Mouse (Mus musculus): Measurements from ENCODE around the gene Ascc1. TPM values are rescaled to one million over a fixed set of nuclear protein-coding genes. Genes with fewer than 3 reads are reported as not detected.
A peak's percentile ranks its signal among the peaks of the same experiment; 100 is the strongest.

The Ascc1 gene
- polyA plus RNA-seq, 1 experiment from 2014 or later: 45.6 TPM

DNA sequence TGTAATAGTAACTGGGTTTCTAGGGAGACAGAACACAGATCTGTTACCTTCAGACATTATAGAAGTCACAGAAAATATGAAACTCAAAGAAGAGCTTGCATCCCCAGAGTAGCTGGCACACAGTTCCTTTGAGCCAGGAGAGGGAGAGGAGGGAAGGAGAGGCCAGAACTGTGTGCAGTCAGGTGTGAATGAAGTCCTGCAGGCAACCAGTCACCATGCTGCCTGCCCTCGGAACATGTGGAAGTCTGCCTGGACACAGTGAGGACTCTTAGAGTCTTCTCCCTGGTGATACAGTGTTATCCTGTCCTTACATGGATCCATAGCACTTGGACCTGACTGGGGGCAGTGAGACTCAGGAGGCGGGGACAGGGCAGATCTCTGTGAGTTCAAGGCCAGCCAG, 89.7 kb downstream of the Ascc1 start:
- H3K4me1 ChIP-seq (replicated peaks; ENCODE audit: control insufficient read depth, insufficient read depth, low read length): 0 out of 2 replicates have a peak, but pooled peaks cover 3% of the 10 kb centered on the region
- H3K4me2 ChIP-seq (replicated peaks): no peak overlapping the region
- H3K27ac ChIP-seq: no peak overlapping the region
- H3K4me3 ChIP-seq (replicated peaks; ENCODE audit: low read length): no peak overlapping the region
- DNase-seq (ENCODE audit: low spot score): no peak
- H3K9ac ChIP-seq: no peak overlapping the region
- no peaks in the 10 kb centered on the region for H3K36me3 ChIP-seq (replicated peaks; ENCODE audit: control insufficient read depth, insufficient read depth)
- 80% methylated on average over 2 of the region's 2 CpGs for WGBS
- no peaks in the 10 kb centered on the region for H3K27me3 ChIP-seq (ENCODE audit: control insufficient read depth, insufficient read depth, low read length)
- H3K9me3 ChIP-seq (ENCODE audit: control insufficient read depth, low read length): no peaks in the 10 kb centered on the region
- ATAC-seq (ENCODE audit: low FRiP score): no peak

DNA sequence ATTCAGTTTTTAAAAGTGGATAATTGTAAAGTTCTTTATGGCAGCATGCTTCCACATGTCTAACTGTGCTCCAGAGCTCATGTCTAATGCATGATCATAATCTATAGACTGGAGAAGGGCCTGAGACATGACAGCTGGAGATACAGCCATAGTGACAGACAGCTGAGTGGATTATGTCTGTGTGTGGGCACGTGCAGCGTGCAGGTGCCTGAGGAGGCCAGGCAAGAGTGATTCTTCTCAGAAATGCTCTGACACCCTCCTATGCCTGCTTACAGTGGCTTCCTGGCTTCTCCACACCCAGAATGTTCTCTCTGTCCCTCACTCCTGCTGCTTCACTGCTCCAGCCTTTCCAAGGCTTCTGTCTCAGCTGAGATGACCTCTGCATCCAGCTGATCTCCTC, 91.1 kb downstream of the Ascc1 start:
- no peak for DNase-seq (ENCODE audit: low spot score)
- Histone ChIP-seq H3K36me3 (replicated peaks; ENCODE audit: control insufficient read depth, insufficient read depth) (no peaks in the 10 kb centered on the region), H3K27ac (no peak overlapping the region), H3K4me3 (replicated peaks; ENCODE audit: low read length) (no peak overlapping the region), H3K4me1 (replicated peaks; ENCODE audit: control insufficient read depth, insufficient read depth, low read length) (0 out of 2 replicates have a peak, but pooled peaks cover 3% of the 10 kb centered on the region), H3K27me3 (ENCODE audit: control insufficient read depth, insufficient read depth, low read length) (no peaks in the 10 kb centered on the region), H3K4me2 (replicated peaks) (no peak overlapping the region), H3K9ac (no peak overlapping the region), H3K9me3 (ENCODE audit: control insufficient read depth, low read length) (no peaks in the 10 kb centered on the region)
- 89% methylated on average over 2 of the region's 2 CpGs for WGBS
- no peak for ATAC-seq (ENCODE audit: low FRiP score)

DNA sequence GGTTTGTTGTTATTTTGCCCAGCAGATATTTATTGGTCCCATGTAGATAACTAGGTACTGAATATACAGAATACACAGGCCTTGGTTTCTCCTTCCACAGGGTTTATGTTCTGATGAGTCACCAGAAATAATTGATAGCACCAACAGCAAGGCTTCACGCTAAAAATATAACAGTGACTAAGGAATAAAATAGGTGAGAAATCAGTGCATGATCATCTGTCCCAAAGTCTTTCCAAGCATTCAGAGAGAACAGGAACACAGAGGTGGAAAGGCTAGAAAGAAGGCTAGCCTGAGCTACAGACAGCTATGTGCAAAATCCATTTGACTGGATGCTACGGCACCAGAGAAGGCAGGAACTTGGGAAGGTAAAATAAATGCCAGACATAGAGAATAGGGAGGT, 93.0 kb downstream of the Ascc1 start:
- Histone ChIP-seq H3K4me2 (replicated peaks) (no peak overlapping the region), H3K4me3 (replicated peaks; ENCODE audit: low read length) (no peak overlapping the region), H3K4me1 (replicated peaks; ENCODE audit: control insufficient read depth, insufficient read depth, low read length) (0 out of 2 replicates have a peak, but pooled peaks cover 3% of the 10 kb centered on the region), H3K36me3 (replicated peaks; ENCODE audit: control insufficient read depth, insufficient read depth) (no peaks in the 10 kb centered on the region), H3K9me3 (ENCODE audit: control insufficient read depth, low read length) (no peaks in the 10 kb centered on the region), H3K27ac (no peak overlapping the region), H3K9ac (no peak overlapping the region), H3K27me3 (ENCODE audit: control insufficient read depth, insufficient read depth, low read length) (no peaks in the 10 kb centered on the region)
- ATAC-seq (ENCODE audit: low FRiP score) (no peak), DNase-seq (ENCODE audit: low spot score) (no peak)
- 98% methylated on average over 2 of the region's 2 CpGs for WGBS

DNA sequence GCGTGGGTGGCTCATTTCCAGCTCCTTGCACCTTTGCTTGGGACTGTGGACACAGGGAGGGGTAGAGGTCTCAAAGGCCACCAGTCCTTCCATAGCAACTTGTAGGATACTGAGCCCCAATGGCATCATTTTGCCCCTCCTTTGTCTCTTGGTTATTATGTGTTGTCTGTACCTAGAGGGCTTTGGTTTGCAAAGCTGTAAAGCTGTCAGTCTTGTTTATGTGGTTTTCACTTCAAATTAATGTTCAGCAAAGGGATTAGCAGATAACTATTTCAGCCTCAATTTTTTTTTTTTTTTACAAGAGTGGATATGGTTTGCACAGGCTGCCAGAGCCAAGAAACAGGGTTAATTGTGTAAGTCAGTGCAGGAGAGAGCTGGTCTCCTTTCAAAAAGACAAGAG, 93.7 kb downstream of the Ascc1 start:
- Histone ChIP-seq H3K9me3 (ENCODE audit: control insufficient read depth, low read length) (no peaks in the 10 kb centered on the region), H3K27me3 (ENCODE audit: control insufficient read depth, insufficient read depth, low read length) (no peaks in the 10 kb centered on the region), H3K4me2 (replicated peaks) (no peak overlapping the region), H3K36me3 (replicated peaks; ENCODE audit: control insufficient read depth, insufficient read depth) (no peaks in the 10 kb centered on the region), H3K4me1 (replicated peaks; ENCODE audit: control insufficient read depth, insufficient read depth, low read length) (no peaks in the 10 kb centered on the region), H3K9ac (no peak overlapping the region), H3K4me3 (replicated peaks; ENCODE audit: low read length) (no peak overlapping the region), H3K27ac (no peak overlapping the region)
- 65% methylated on average over 1 of the region's 1 CpGs for WGBS
- DNase-seq (ENCODE audit: low spot score) (no peak), ATAC-seq (ENCODE audit: low FRiP score) (no peak)

DNA sequence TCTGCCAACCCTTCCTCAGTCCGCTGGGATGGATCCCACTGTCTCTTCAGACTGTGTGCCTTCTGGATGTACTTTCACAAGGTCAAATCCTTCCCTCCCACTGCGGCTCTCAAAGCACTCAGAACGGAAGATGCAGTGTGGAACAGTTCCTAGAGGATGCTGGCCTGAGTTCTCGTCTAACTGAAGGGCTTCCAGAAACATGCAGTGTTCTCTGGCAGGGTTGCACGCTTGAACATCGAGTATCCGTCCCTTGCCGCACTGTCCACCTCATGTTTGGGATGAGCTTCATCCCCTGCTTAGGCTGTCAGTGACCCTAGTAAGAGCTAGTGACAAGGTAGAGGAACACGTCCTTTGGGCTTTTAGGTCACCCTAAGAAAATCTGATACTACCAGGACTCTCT, 94.5 kb downstream of the Ascc1 start:
- no peak for ATAC-seq (ENCODE audit: low FRiP score)

DNA sequence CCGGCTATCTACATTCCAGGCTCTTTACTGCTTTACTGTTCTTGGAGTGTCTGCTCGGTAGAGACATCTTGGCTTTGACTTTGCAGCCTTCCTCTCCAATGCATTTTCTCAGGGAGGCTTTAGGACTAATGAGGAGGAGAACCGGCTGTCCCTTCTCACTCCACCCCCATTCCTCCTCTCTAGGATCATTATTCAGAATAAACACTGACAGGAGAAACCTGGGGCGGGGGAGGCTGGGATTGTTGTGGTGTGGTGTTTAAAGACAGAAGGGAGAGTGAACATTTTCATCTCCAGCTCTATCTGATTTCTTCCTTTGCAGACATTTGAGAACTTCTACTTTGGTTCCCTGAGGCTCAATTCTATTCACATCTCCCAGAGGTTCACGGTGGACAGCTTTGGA, 95.2 kb downstream of the Ascc1 start:
- no peak overlapping the region for H3K4me2 ChIP-seq (replicated peaks)
- no peaks in the 10 kb centered on the region for H3K9me3 ChIP-seq (ENCODE audit: control insufficient read depth, low read length)
- H3K4me1 ChIP-seq (replicated peaks; ENCODE audit: control insufficient read depth, insufficient read depth, low read length): no peaks in the 10 kb centered on the region
- 90% methylated on average over 5 of the region's 5 CpGs for WGBS
- no peak for ATAC-seq (ENCODE audit: low FRiP score)
- no peaks in the 10 kb centered on the region for H3K27me3 ChIP-seq (ENCODE audit: control insufficient read depth, insufficient read depth, low read length)
- H3K4me3 ChIP-seq (replicated peaks; ENCODE audit: low read length): no peak overlapping the region
- H3K36me3 ChIP-seq (replicated peaks; ENCODE audit: control insufficient read depth, insufficient read depth): no peaks in the 10 kb centered on the region
- no peak overlapping the region for H3K9ac ChIP-seq
- no peak overlapping the region for H3K27ac ChIP-seq
- DNase-seq (ENCODE audit: low spot score): no peak

More for the DNA sequence above, 94.5 kb downstream of the Ascc1 start:
- no peaks in the 10 kb centered on the region for H3K4me1 ChIP-seq (replicated peaks; ENCODE audit: control insufficient read depth, insufficient read depth, low read length)
- no peaks in the 10 kb centered on the region for H3K36me3 ChIP-seq (replicated peaks; ENCODE audit: control insufficient read depth, insufficient read depth)
- no peaks in the 10 kb centered on the region for H3K27me3 ChIP-seq (ENCODE audit: control insufficient read depth, insufficient read depth, low read length)
- H3K4me3 ChIP-seq (replicated peaks; ENCODE audit: low read length): no peak overlapping the region
- no peak overlapping the region for H3K9ac ChIP-seq
- no peak overlapping the region for H3K4me2 ChIP-seq (replicated peaks)
- 95% methylated on average over 9 of the region's 9 CpGs for WGBS
- no peak for DNase-seq (ENCODE audit: low spot score)
- no peak overlapping the region for H3K27ac ChIP-seq
- no peaks in the 10 kb centered on the region for H3K9me3 ChIP-seq (ENCODE audit: control insufficient read depth, low read length)

DNA sequence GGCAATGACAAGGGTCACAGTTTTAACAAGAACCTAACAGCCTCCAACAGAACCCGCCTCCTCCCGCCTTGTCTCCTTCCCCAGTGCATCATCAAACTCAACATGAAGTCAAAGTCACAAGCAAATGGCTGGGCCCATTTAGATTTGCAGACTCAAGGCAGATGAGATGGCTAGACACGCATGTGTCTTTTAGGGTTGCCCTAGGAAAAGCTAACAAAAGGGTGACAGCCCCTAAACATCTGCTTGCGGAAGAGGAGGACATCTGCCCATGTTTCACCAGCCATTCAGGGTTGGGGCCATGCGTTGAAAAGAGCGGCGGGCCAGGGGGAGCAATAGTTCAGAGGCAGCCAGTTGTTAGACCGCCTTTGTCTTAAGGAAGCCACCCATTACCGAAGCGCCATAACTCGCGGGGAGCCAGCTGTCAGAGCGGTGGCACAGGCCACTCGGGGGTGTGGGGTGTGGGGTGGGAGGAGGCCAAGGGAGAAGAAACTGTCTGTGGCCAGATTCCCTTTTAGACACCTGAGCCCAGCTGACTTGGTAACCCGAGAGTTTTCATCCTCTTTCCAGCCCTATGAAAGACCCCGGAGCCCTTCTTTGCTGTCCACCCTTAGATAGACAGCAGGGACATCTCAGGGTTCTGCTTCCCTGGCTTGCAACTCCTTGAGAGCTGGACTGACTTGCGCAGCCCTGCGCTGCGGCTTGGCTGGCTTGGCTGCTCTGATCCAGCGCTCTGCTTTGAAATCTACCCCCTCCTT, 103.0 kb downstream of the Ascc1 start:
- H3K27ac ChIP-seq: peak overlapping the region; percentile 93
- peak overlapping the region; percentile 83 for H3K4me2 ChIP-seq (replicated peaks)
- ATAC-seq (ENCODE audit: low FRiP score) (peak; percentile 21), DNase-seq (ENCODE audit: low spot score) (no peak)
- H3K9me3 ChIP-seq (ENCODE audit: control insufficient read depth, low read length): no peaks in the 10 kb centered on the region
- peaks cover 34% of the 10 kb centered on the region for H3K4me1 ChIP-seq (replicated peaks; ENCODE audit: control insufficient read depth, insufficient read depth, low read length)
- WGBS: 9% methylated on average over 20 of the region's 20 CpGs
- H3K4me3 ChIP-seq (replicated peaks; ENCODE audit: low read length): peak overlapping the region; percentile 69
- no peaks in the 10 kb centered on the region for H3K27me3 ChIP-seq (ENCODE audit: control insufficient read depth, insufficient read depth, low read length)
- H3K9ac ChIP-seq: peak overlapping the region; percentile 87
- H3K36me3 ChIP-seq (replicated peaks; ENCODE audit: control insufficient read depth, insufficient read depth): no peaks in the 10 kb centered on the region

DNA sequence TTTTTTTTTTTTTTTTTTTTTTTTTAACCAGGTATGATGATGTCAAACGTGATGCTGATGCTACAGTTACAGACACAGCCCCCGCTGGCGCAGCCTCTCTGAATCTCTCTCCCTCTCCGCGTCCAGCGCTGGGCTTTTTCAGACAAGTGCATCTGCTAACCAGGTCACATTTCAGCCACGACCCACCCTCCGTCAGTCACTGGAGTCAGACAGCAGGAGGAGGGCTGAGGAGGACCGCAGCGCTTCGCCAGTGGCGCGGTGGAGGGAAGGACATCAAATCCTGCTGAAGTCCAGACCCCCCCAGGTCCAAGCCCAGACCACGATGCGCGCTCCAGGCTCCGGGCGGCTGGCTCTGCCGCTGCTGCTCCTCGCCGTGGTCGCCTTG, 103.5 kb downstream of the Ascc1 start, which contains the start of gene Spock2:
TSS of gene Spock2 (plus strand) at position 74 of the 385 bp plus-strand sequence.
- no peaks in the 10 kb centered on the region for H3K9me3 ChIP-seq (ENCODE audit: control insufficient read depth, low read length)
- peak within 1 kb of the TSS; percentile 93 for H3K27ac ChIP-seq
- WGBS: 0% methylated on average over 22 of the region's 22 CpGs
- H3K9ac ChIP-seq: peak within 1 kb of the TSS; percentile 87
- H3K36me3 ChIP-seq (replicated peaks; ENCODE audit: control insufficient read depth, insufficient read depth): no peaks in the 10 kb centered on the region
- no peaks in the 10 kb centered on the region for H3K27me3 ChIP-seq (ENCODE audit: control insufficient read depth, insufficient read depth, low read length)
- H3K4me1 ChIP-seq (replicated peaks; ENCODE audit: control insufficient read depth, insufficient read depth, low read length): peaks cover 36% of the 10 kb centered on the region
- DNase-seq (ENCODE audit: low spot score) (peak; percentile 80), ATAC-seq (ENCODE audit: low FRiP score) (peak; percentile 79)
- peak within 1 kb of the TSS; percentile 83 for H3K4me2 ChIP-seq (replicated peaks)
- peak within 1 kb of the TSS; percentile 69 for H3K4me3 ChIP-seq (replicated peaks; ENCODE audit: low read length)

DNA sequence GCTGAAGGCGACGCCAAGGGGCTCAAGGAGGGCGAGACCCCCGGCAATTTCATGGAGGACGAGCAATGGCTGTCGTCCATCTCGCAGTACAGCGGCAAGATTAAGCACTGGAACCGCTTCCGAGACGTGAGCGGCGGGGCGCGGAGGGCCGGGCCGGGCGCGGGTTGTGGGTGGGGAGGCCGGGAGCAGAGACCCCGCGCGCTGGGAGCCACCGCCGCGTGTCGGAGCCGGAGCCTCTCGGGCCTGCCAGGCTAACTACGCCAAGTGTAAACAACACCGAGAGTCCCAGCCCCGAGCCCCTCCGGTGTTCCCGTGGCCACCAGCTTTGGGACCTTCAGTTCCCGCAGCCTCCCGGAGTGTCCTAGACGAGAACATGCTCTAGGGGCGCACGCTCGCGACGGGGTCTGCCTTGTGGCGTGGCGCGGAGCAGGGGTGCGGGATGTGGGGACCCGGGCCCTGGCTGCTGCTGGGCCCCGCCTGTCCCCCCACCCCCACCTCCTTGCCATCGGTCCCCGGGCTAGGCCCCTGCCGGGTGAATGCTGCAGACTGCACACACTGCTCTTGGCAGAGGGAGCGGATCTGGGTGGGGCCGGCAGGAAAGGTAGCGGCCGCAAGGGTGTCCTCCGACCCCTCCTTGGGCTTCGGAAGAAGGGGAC, 104.1 kb downstream of the Ascc1 start:
- peaks cover 36% of the 10 kb centered on the region for H3K4me1 ChIP-seq (replicated peaks; ENCODE audit: control insufficient read depth, insufficient read depth, low read length)
- under 1% methylated on average over 56 of the region's 57 CpGs for WGBS

More for the DNA sequence above, 104.1 kb downstream of the Ascc1 start:
- DNase-seq (ENCODE audit: low spot score) (peak; percentile 52), ATAC-seq (ENCODE audit: low FRiP score) (peak; percentile 74)
- Histone ChIP-seq H3K27me3 (ENCODE audit: control insufficient read depth, insufficient read depth, low read length) (no peaks in the 10 kb centered on the region), H3K4me3 (replicated peaks; ENCODE audit: low read length) (peak overlapping the region; percentile 69), H3K9me3 (ENCODE audit: control insufficient read depth, low read length) (no peaks in the 10 kb centered on the region), H3K9ac (peak overlapping the region; percentile 87), H3K27ac (peak overlapping the region; percentile 93), H3K4me2 (replicated peaks) (peak overlapping the region; percentile 83), H3K36me3 (replicated peaks; ENCODE audit: control insufficient read depth, insufficient read depth) (no peaks in the 10 kb centered on the region)

All from hindbrain, embryonic 14.5 days (tissue).